Mouse (Mus musculus): ENCODE data around the gene Gm13279. TPM values are rescaled to one million over a fixed set of nuclear protein-coding genes. Genes with fewer than 3 reads are reported as not detected.
"Not testable (repeated sequence)": the region's sequence is repeated elsewhere in the genome, so short reads cannot be mapped to it uniquely, and the experiment has no call there.

The Gm13279 gene
- polyA plus RNA-seq, 1 experiment from 2014 or later = not detected

GRCm38 (mm10) chr4:88793936-88794675 lies 3.1 kb upstream of the Gm13279 start, which contains the start of gene Gm13275:
Gm13275 (plus strand) TSS chr4:88794487.
- DNase-seq (ENCODE audit: low spot score) = not testable (repeated sequence)

GRCm38 (mm10) chr4:88799365-88799764 lies 2.2 kb downstream of the Gm13279 start, which contains the start of gene Gm13285:
Gm13285 (plus strand) TSS chr4:88799665.
- not testable (repeated sequence) for DNase-seq (ENCODE audit: low spot score)

- not testable (repeated sequence) for DNase-seq (ENCODE audit: low spot score)
These were observed 5.8 kb downstream of the Gm13279 start, which contains the start of gene Gm13287 for GRCm38 (mm10) chr4:88802954-88803353. Gm13287 (plus strand) TSS chr4:88803254.

GRCm38 (mm10) chr4:88805231-88805630 lies 8.0 kb downstream of the Gm13279 start, which contains the start of gene Gm13288:
Gm13288 (plus strand) TSS chr4:88805531.
- DNase-seq (ENCODE audit: low spot score) = not testable (repeated sequence)

GRCm38 (mm10) chr4:88805761-88806160 lies 8.6 kb downstream of the Gm13279 start:
- not testable (repeated sequence) for DNase-seq (ENCODE audit: low spot score)

GRCm38 (mm10) chr4:88815928-88816327 lies 18.7 kb downstream of the Gm13279 start, which contains the start of gene Ifna7:
Ifna7 (plus strand) TSS chr4:88816228.
- no peak for DNase-seq (ENCODE audit: low spot score)

- no peak for DNase-seq (ENCODE audit: low spot score)
These were observed 22.5 kb downstream of the Gm13279 start, which contains the start of gene Ifna11 for GRCm38 (mm10) chr4:88819659-88820058. Ifna11 (plus strand) TSS chr4:88819959.

GRCm38 (mm10) chr4:88822995-88823394 lies 25.8 kb downstream of the Gm13279 start:
- DNase-seq (ENCODE audit: low spot score) = peak; percentile 29

GRCm38 (mm10) chr4:88827116-88827515 lies 29.9 kb downstream of the Gm13279 start, which contains the start of gene Ifna6:
Ifna6 (plus strand) TSS chr4:88827416.
- DNase-seq (ENCODE audit: low spot score) = not testable (repeated sequence)

GRCm38 (mm10) chr4:88830523-88830922 lies 33.3 kb downstream of the Gm13279 start:
- DNase-seq (ENCODE audit: low spot score) = peak; percentile 45

GRCm38 (mm10) chr4:88835225-88835624 lies 38.0 kb downstream of the Gm13279 start, which contains the start of gene Ifna5:
Ifna5 (plus strand) TSS chr4:88835525.
- DNase-seq (ENCODE audit: low spot score) = not testable (repeated sequence)

- DNase-seq (ENCODE audit: low spot score) = peak; percentile 17
These were observed 41.6 kb downstream of the Gm13279 start for GRCm38 (mm10) chr4:88838828-88839227.

- DNase-seq (ENCODE audit: low spot score) = no peak
These were observed 42.9 kb downstream of the Gm13279 start for GRCm38 (mm10) chr4:88840058-88840457.

GRCm38 (mm10) chr4:88841438-88841911 lies 44.3 kb downstream of the Gm13279 start, which contains the start of gene Ifna4:
Ifna4 (plus strand) TSS chr4:88841861.
- DNase-seq (ENCODE audit: low spot score) = no peak

GRCm38 (mm10) chr4:88845334-88845733 lies 48.1 kb downstream of the Gm13279 start:
- DNase-seq (ENCODE audit: low spot score) = no peak

Other genes starting within 250 kb of the Gm13279 start
- not detected in 2 replicates for gene Ifna15, start 239.2 kb upstream of the Gm13279 start, polyA plus RNA-seq (2015; fragmentation: Nextera tagmentation; extraction: Ambion mirVana)
- gene Ifna14, start 225.6 kb upstream of the Gm13279 start, polyA plus RNA-seq (2015; fragmentation: Nextera tagmentation; extraction: Ambion mirVana) = not detected in 2 replicates
- gene Ifna9, start 205.0 kb upstream of the Gm13279 start, polyA plus RNA-seq (2015; fragmentation: Nextera tagmentation; extraction: Ambion mirVana) = 0.24 TPM in 1 of 2 replicates, not detected in the other
- not detected in 2 replicates for gene Ifna12, start 194.0 kb upstream of the Gm13279 start, polyA plus RNA-seq (2015; fragmentation: Nextera tagmentation; extraction: Ambion mirVana)
- gene C87499, start 163.0 kb upstream of the Gm13279 start, polyA plus RNA-seq (2015; fragmentation: Nextera tagmentation; extraction: Ambion mirVana) = not detected in 2 replicates
- not detected in 2 replicates for gene Ifna13, start 152.9 kb upstream of the Gm13279 start, polyA plus RNA-seq (2015; fragmentation: Nextera tagmentation; extraction: Ambion mirVana)
- gene Ifna16, start 120.5 kb upstream of the Gm13279 start, polyA plus RNA-seq (2015; fragmentation: Nextera tagmentation; extraction: Ambion mirVana) = not detected in 2 replicates
- not detected in 2 replicates for gene Ifna2, start 113.5 kb upstream of the Gm13279 start, polyA plus RNA-seq (2015; fragmentation: Nextera tagmentation; extraction: Ambion mirVana)
- gene Ifnab, start 106.0 kb upstream of the Gm13279 start, polyA plus RNA-seq (2015; fragmentation: Nextera tagmentation; extraction: Ambion mirVana) = not detected in 2 replicates
- 0.63 and 0.85 TPM in 2 replicates for gene Gm26566, start 75.6 kb upstream of the Gm13279 start, polyA plus RNA-seq (2015; fragmentation: Nextera tagmentation; extraction: Ambion mirVana)
- 55.8 and 59.5 TPM in 2 replicates for gene Klhl9, start 74.9 kb upstream of the Gm13279 start, polyA plus RNA-seq (2015; fragmentation: Nextera tagmentation; extraction: Ambion mirVana)
- gene Gm13271, start 42.5 kb upstream of the Gm13279 start, polyA plus RNA-seq (2015; fragmentation: Nextera tagmentation; extraction: Ambion mirVana) = not detected in 2 replicates
- 0.33 and 0.37 TPM in 2 replicates for gene Gm13283, start 37.3 kb upstream of the Gm13279 start, polyA plus RNA-seq (2015; fragmentation: Nextera tagmentation; extraction: Ambion mirVana)
- gene Gm13290, start 23.6 kb upstream of the Gm13279 start, polyA plus RNA-seq (2015; fragmentation: Nextera tagmentation; extraction: Ambion mirVana) = 0.18 and 0.36 TPM in 2 replicates
- gene Gm13289, start 20.5 kb upstream of the Gm13279 start, polyA plus RNA-seq (2015; fragmentation: Nextera tagmentation; extraction: Ambion mirVana) = not detected in 2 replicates
- not detected in 2 replicates for gene Gm13272, start 17.5 kb upstream of the Gm13279 start, polyA plus RNA-seq (2015; fragmentation: Nextera tagmentation; extraction: Ambion mirVana)
- 0.23 and 0.31 TPM in 2 replicates for gene Ifnz, start 15.3 kb upstream of the Gm13279 start, polyA plus RNA-seq (2015; fragmentation: Nextera tagmentation; extraction: Ambion mirVana)
- not detected in 2 replicates for gene Gm13276, start 11.7 kb upstream of the Gm13279 start, polyA plus RNA-seq (2015; fragmentation: Nextera tagmentation; extraction: Ambion mirVana)
- not detected in 2 replicates for gene Gm13277, start 8.8 kb upstream of the Gm13279 start, polyA plus RNA-seq (2015; fragmentation: Nextera tagmentation; extraction: Ambion mirVana)
- not detected in 2 replicates for gene Gm13278, start 5.8 kb upstream of the Gm13279 start, polyA plus RNA-seq (2015; fragmentation: Nextera tagmentation; extraction: Ambion mirVana)
- not detected in 2 replicates for gene Gm13275, start 2.9 kb upstream of the Gm13279 start, polyA plus RNA-seq (2015; fragmentation: Nextera tagmentation; extraction: Ambion mirVana)
- 0.64 and 1.4 TPM in 2 replicates for gene Gm13285, start 2.3 kb downstream of the Gm13279 start, polyA plus RNA-seq (2015; fragmentation: Nextera tagmentation; extraction: Ambion mirVana)
- gene Gm13287, start 5.9 kb downstream of the Gm13279 start, polyA plus RNA-seq (2015; fragmentation: Nextera tagmentation; extraction: Ambion mirVana) = not detected in 2 replicates
- not detected in 2 replicates for gene Gm13288, start 8.1 kb downstream of the Gm13279 start, polyA plus RNA-seq (2015; fragmentation: Nextera tagmentation; extraction: Ambion mirVana)
- not detected in 2 replicates for gene Ifna7, start 18.8 kb downstream of the Gm13279 start, polyA plus RNA-seq (2015; fragmentation: Nextera tagmentation; extraction: Ambion mirVana)
- gene Ifna11, start 22.6 kb downstream of the Gm13279 start, polyA plus RNA-seq (2015; fragmentation: Nextera tagmentation; extraction: Ambion mirVana) = not detected in 2 replicates
- gene Ifna6, start 30.0 kb downstream of the Gm13279 start, polyA plus RNA-seq (2015; fragmentation: Nextera tagmentation; extraction: Ambion mirVana) = not detected in 2 replicates
- gene Ifna5, start 38.1 kb downstream of the Gm13279 start, polyA plus RNA-seq (2015; fragmentation: Nextera tagmentation; extraction: Ambion mirVana) = not detected in 2 replicates
- not detected in 2 replicates for gene Ifna4, start 44.5 kb downstream of the Gm13279 start, polyA plus RNA-seq (2015; fragmentation: Nextera tagmentation; extraction: Ambion mirVana)
- not detected in 2 replicates for gene Ifna1, start 52.7 kb downstream of the Gm13279 start, polyA plus RNA-seq (2015; fragmentation: Nextera tagmentation; extraction: Ambion mirVana)
- not detected in 2 replicates for gene Ifne, start 82.8 kb downstream of the Gm13279 start, polyA plus RNA-seq (2015; fragmentation: Nextera tagmentation; extraction: Ambion mirVana)